Mouse (Mus musculus) hindbrain, embryonic 12.5 days (tissue): ENCODE measurements around the gene Upp2. TPM values are rescaled to one million over a fixed set of nuclear protein-coding genes. Genes with fewer than 3 reads are reported as not detected.

Experiments
- ATAC-seq: fragments of 200-750 bp; cut with Nextera tagmentation; 2 replicates; pipeline ENCODE4 v1.8.0; 2017; ENCODE audit warnings: moderate TSS enrichment; ENCODE audit not compliant: low FRiP score
- H3K27ac ChIP-seq: fragments of 300-500 bp; sonication (generic); 2 replicates; pipeline ENCODE4 v1.5.1; 2016; ENCODE audit warnings: mild to moderate bottlenecking
- H3K27me3 ChIP-seq: fragments of 300-500 bp; sonication (generic); 2 replicates; pipeline ENCODE4 v1.6.1; 2016; ENCODE audit warnings: mild to moderate bottlenecking
- H3K36me3 ChIP-seq: fragments of 300-500 bp; sonication (generic); 2 replicates; pipeline ENCODE4 v1.6.1; 2016; ENCODE audit warnings: mild to moderate bottlenecking
- H3K4me1 ChIP-seq: fragments of 300-500 bp; sonication (generic); 2 replicates; pipeline ENCODE4 v1.6.1; 2016
- H3K4me2 ChIP-seq: fragments of 300-500 bp; sonication (generic); replicated peaks from 2 replicates; pipeline ENCODE4 v1.6.1; 2016; ENCODE audit warnings: mild to moderate bottlenecking
- H3K4me3 ChIP-seq: fragments of 300-500 bp; sonication (generic); 2 replicates; pipeline ENCODE4 v1.5.1; 2016; ENCODE audit warnings: mild to moderate bottlenecking
- H3K9ac ChIP-seq: fragments of 300-500 bp; sonication (generic); 2 replicates; pipeline ENCODE4 v1.6.1; 2016; ENCODE audit warnings: mild to moderate bottlenecking, moderate library complexity
- H3K9me3 ChIP-seq: fragments of 300-500 bp; sonication (generic); replicated peaks from 2 replicates; pipeline ENCODE4 v1.6.1; 2016; ENCODE audit warnings: mild to moderate bottlenecking
- WGBS: fragments of 180-500 bp; shearing (Covaris S2); methylation state at CpG from one replicate; pipeline ENCODE4 v1.1.7; 2016; 5-methylcytosine and 5-hydroxymethylcytosine counted together
- polyA plus RNA-seq: library from polyadenylated mRNA; unstranded; fragments of >200 nt; fragmentation: Nextera tagmentation; extraction: Ambion mirVana; gene quantifications from 2 replicates; pipeline ENCODE4 v1.2.1, GENCODE M21; 2016

The Upp2 gene
- polyA plus RNA-seq, 1 experiment from 2014 or later: 8.5 TPM

DNA sequence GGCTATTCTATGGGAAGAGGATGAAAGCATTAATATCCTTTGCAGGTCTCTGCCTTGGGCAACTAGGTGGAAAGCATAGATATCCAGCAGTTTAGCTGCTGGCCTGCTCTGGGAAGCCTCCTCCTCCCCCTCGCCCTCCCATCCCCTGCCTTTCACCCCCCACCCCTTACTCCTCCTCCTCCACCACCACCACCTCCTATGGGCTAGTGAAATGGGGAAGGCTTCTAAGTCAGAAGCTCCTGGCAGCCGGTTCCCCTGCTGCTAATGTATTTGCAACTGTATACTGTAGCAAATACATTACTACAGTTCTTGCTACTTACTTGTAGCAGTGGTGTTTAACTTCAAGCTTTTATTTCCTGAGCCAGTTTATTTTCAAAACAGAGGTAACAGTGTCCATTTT is 60.9 kb downstream of the Upp2 start:
- peaks cover 4% of the 10 kb centered on the region; the same call in 1 of the 2 replicates for H3K4me1 ChIP-seq
- H3K9me3 ChIP-seq: no peaks in the 10 kb centered on the region; the same call in 1 of the 2 replicates
- no peak overlapping the region for H3K4me3 ChIP-seq
- no peak overlapping the region for H3K4me2 ChIP-seq
- H3K27ac ChIP-seq: no peak overlapping the region
- peaks cover 29% of the 10 kb centered on the region for H3K27me3 ChIP-seq
- no peak for ATAC-seq
- no peaks in the 10 kb centered on the region for H3K36me3 ChIP-seq
- no peak overlapping the region for H3K9ac ChIP-seq
- WGBS: 7% methylated on average over 2 of the region's 2 CpGs

DNA sequence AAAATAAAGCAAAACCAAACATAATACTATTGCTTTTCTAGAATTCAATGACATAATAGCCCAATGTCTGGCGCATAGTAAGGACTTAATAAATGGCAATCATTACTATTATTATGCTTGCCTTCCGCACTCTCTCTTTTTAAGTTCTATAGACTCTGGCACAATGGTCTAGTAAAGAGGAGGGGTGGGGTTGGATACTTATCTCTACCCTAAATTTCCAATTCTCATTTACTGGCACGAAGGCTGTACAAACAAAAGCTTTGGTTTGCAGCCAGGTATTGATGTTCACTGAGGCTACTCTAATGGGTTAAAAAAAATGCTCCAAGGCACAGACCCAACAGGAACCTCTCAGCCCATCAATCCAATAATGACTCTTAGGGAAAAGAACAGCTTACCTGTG is 61.9 kb downstream of the Upp2 start:
- H3K4me2 ChIP-seq: no peak overlapping the region
- H3K36me3 ChIP-seq: no peaks in the 10 kb centered on the region
- H3K4me3 ChIP-seq: no peak overlapping the region
- peaks cover 23% of the 10 kb centered on the region for H3K27me3 ChIP-seq
- no peak overlapping the region for H3K9ac ChIP-seq
- no peak overlapping the region for H3K27ac ChIP-seq
- H3K9me3 ChIP-seq: no peaks in the 10 kb centered on the region; the same call in 1 of the 2 replicates
- peaks cover 4% of the 10 kb centered on the region; the same call in 1 of the 2 replicates for H3K4me1 ChIP-seq
- 54% methylated on average over 3 of the region's 3 CpGs for WGBS
- no peak for ATAC-seq

DNA sequence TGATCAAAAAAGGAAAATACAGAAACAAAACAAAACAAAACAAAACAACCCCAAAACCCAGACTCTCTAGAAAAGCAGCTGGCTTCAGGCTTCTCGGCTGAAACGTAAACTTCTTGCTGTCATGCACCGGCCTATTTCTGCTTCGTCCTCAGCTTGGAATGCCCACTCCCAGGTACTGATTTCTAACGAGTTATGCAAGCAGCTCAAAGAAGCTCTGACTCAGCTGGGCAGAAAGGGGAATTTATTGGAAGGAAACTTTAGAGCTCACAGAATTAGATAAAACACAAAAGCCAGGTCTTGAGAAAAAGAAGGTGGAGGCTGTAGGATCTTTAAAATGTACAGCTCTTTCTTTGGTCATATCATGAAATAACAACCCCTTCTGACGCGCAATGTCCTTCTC is 62.3 kb downstream of the Upp2 start:
- WGBS: 49% methylated on average over 7 of the region's 7 CpGs
- H3K9ac ChIP-seq: no peak overlapping the region
- H3K4me1 ChIP-seq: peaks cover 4% of the 10 kb centered on the region; the same call in 1 of the 2 replicates
- peaks cover 23% of the 10 kb centered on the region for H3K27me3 ChIP-seq
- H3K4me3 ChIP-seq: no peak overlapping the region
- no peak overlapping the region for H3K27ac ChIP-seq
- H3K9me3 ChIP-seq: no peaks in the 10 kb centered on the region; the same call in 1 of the 2 replicates
- no peak for ATAC-seq
- no peak overlapping the region for H3K4me2 ChIP-seq
- no peaks in the 10 kb centered on the region for H3K36me3 ChIP-seq

DNA sequence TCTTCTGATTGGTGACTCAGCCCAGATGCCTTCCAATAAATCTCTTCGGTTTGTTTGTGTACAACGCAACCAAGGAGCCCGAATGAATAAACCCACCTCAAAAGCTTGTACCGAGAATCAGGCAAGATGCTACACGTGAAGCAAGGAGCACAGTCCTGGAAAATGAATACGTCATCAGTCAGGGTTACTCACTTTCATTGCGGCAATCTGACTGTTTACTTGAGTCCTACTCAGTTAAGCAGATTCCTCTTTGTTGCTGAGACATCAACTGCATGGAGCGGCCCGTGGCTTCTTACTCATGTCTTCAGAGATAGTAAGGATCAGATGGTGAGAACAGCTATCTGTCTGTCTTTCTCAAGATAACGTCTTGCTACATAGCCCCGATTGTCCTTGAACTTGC is 66.7 kb downstream of the Upp2 start:
- peaks cover 6% of the 10 kb centered on the region; the same call in 1 of the 2 replicates for H3K27me3 ChIP-seq
- no peak overlapping the region for H3K9ac ChIP-seq
- no peak overlapping the region for H3K4me3 ChIP-seq
- no peak overlapping the region for H3K27ac ChIP-seq
- no peak for ATAC-seq
- H3K9me3 ChIP-seq: no peaks in the 10 kb centered on the region
- no peaks in the 10 kb centered on the region for H3K4me1 ChIP-seq
- WGBS: 95% methylated on average over 11 of the region's 11 CpGs
- no peak overlapping the region for H3K4me2 ChIP-seq
- H3K36me3 ChIP-seq: no peaks in the 10 kb centered on the region

DNA sequence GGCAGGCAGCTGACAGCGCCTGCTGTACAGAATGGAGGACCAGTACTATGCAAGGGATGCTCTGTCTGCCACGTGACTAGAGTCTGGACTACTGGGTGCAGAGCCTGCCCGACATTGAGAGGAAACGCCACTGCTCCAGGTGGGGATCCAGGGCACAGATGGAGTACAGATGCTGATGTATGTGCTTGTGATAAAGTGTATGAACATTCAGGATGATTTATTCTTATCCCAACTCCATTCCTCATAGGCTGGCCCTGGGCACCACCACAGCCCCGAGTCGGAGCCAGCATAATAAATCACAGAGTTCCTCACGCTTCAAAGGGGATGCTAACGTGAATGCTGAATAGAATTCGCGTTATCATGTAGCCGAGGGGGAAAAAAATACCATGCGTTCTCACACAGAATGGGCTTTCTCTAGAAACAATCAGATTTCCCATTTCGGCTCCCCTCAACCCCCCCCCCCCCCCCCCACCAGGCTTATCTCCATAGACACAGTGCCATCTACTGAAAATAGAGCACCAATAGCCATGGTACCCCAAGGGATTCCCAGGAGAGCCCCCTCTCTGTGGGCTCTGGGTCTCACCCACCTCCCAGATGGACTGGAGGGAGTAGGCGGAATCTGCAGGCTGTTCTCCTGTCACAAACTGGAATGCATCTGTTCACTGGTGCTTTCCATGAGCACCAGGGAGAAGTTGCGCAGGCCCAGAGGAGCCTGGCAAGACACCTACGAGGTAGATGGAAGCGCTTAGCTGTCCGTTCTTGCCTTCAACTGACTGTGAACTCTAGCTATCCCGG is 74.9 kb downstream of the Upp2 start:
- Histone ChIP-seq H3K4me2 (no peak overlapping the region), H3K27ac (no peak overlapping the region), H3K9ac (no peak overlapping the region), H3K36me3 (no peaks in the 10 kb centered on the region), H3K4me1 (no peaks in the 10 kb centered on the region), H3K27me3 (no peaks in the 10 kb centered on the region), H3K9me3 (no peaks in the 10 kb centered on the region; the same call in 1 of the 2 replicates), H3K4me3 (no peak overlapping the region)
- WGBS: 68% methylated on average over 19 of the region's 19 CpGs
- ATAC-seq: peak; percentile 56

DNA sequence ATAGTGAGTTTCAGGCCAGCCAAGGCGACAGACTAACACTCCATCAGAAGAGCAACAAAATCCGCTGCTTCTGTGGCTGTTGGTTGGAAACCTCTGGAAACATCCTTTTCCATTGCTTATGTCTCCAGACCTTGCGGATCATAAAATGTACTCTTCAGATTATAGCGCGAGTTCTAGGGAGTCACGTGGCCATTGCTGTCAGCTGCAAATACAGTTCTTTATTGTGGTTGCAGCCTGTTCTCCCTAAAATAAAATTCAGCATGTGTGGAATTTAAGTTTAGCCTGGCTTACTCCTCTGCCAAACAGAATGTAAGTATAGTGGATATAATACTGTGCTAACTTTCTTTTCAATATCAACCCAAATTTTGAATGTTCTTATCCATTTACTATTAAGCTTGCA is 78.6 kb downstream of the Upp2 start:
- 93% methylated on average over 6 of the region's 6 CpGs for WGBS
- Histone ChIP-seq H3K9ac (no peak overlapping the region), H3K4me3 (no peak overlapping the region), H3K4me2 (no peak overlapping the region), H3K4me1 (no peaks in the 10 kb centered on the region), H3K36me3 (no peaks in the 10 kb centered on the region), H3K27me3 (no peaks in the 10 kb centered on the region), H3K27ac (no peak overlapping the region), H3K9me3 (no peaks in the 10 kb centered on the region)
- no peak for ATAC-seq

DNA sequence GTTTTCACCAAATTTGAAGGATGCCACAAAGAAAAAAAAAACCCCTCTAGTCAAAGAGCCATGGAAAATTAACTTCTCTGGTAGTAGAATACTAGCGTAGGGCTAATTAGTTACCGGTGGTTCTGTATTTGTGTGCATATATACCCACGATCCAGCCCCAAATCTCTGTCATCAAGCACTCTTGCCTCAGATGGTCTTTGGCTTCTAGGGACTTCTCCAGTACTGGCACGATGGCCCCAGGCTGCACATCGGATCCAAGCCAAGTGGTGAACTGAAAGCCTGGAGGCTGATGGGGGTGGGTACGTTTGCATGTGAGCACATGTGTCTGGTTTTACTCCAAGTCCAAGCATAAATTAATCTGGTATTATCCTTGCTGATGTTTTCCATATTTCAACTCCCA is 88.1 kb downstream of the Upp2 start:
- no peak overlapping the region for H3K4me3 ChIP-seq
- H3K9ac ChIP-seq: no peak overlapping the region
- H3K4me2 ChIP-seq: no peak overlapping the region
- ATAC-seq: no peak
- 89% methylated on average over 6 of the region's 6 CpGs for WGBS
- H3K9me3 ChIP-seq: no peaks in the 10 kb centered on the region
- peaks cover 2% of the 10 kb centered on the region; the same call in 1 of the 2 replicates for H3K4me1 ChIP-seq
- H3K27me3 ChIP-seq: no peaks in the 10 kb centered on the region
- no peaks in the 10 kb centered on the region for H3K36me3 ChIP-seq
- no peak overlapping the region for H3K27ac ChIP-seq

DNA sequence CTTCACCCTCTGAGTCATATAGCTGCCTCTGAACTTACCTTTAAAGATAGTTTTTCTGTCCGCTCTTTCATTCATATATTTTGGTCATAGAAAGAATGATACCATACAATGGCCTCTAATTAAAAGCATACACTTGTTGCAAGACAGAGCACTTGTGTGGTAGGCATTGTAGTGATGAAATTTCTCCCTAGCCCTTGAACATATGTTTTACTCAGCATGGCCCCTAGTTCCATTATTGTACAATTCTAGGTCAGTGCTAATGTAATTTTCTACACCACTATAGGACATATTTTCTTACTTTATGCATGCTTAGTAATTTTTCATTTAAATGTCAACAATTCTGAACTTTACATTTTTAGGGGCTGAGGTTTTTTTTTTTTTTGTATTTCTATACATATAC is 89.9 kb downstream of the Upp2 start:
- Histone ChIP-seq H3K36me3 (no peaks in the 10 kb centered on the region), H3K27me3 (no peaks in the 10 kb centered on the region), H3K4me1 (peaks cover 7% of the 10 kb centered on the region; the same call in 1 of the 2 replicates), H3K27ac (no peak overlapping the region), H3K4me3 (no peak overlapping the region), H3K9me3 (no peaks in the 10 kb centered on the region), H3K9ac (no peak overlapping the region), H3K4me2 (no peak overlapping the region)
- ATAC-seq: no peak
- 94% methylated on average over 1 of the region's 1 CpGs for WGBS

DNA sequence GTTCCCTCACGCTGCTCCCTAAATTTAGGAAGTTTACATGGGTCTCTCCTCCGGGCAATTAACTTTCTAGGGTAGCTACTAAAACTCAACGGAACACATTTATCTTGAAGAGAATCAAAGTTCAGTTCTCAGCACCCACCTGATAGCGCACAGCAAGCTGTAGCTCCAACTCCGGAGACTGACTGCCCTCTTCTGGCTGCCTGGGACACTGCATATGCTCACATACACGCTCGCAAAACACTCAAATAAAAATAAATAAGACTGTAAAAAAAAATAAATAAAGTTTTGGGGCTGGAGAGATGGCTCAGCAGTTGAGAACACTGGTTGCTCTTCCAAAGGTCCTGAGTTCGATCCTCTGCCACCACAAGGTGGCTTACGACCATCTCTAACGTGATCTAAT is 90.8 kb downstream of the Upp2 start:
- Histone ChIP-seq H3K4me3 (no peak overlapping the region), H3K4me1 (peaks cover 7% of the 10 kb centered on the region; the same call in 1 of the 2 replicates), H3K27me3 (no peaks in the 10 kb centered on the region), H3K4me2 (no peak overlapping the region), H3K9me3 (no peaks in the 10 kb centered on the region), H3K36me3 (no peaks in the 10 kb centered on the region), H3K9ac (no peak overlapping the region), H3K27ac (no peak overlapping the region)
- WGBS: 95% methylated on average over 10 of the region's 10 CpGs
- no peak for ATAC-seq

DNA sequence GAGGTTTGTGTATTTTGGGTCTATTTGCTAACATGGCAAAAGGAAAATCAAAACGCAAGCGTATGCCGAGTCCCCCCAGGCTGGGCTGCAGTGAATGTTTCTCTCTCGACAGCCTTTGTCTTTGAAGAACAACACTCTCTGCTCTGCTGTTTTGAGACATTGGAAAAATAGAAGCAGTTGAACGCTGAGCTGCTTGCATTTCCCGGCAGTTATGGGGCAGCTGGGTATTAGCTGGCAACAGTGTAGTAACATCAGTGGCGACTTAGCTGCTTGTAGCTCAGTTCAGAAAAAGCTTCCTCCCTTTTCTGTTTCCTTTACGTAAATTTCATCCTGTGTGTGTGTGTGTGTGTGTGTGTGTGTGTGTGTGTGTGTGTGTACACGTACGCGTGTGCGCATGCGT is 93.5 kb downstream of the Upp2 start:
- 58% methylated on average over 13 of the region's 13 CpGs for WGBS

DNA sequence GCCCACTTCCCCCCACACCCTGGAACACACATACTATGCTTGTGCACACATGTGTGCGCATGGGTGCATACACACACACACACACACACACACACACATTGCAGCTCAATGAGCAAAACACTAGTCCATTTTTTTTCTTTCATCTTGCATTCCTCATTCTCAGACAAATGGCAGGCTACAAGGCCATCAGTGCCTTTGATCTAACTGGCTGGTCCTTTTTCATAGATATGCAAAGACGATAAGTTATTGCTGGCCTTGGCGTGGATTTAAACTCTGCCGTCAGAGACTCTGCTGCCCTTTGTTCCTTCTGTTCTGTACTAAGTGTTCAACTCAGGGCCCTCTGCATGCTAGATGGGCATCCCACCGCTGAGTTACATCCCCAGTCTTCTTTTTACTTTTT is 94.0 kb downstream of the Upp2 start:
- 78% methylated on average over 5 of the region's 5 CpGs for WGBS
- peaks cover 7% of the 10 kb centered on the region; the same call in 1 of the 2 replicates for H3K4me1 ChIP-seq
- ATAC-seq: no peak

More for the DNA sequence above, 93.5 kb downstream of the Upp2 start:
- ATAC-seq: no peak
- no peak overlapping the region for H3K4me3 ChIP-seq
- H3K9me3 ChIP-seq: no peaks in the 10 kb centered on the region
- no peak overlapping the region for H3K4me2 ChIP-seq
- H3K36me3 ChIP-seq: no peaks in the 10 kb centered on the region
- H3K27me3 ChIP-seq: no peaks in the 10 kb centered on the region
- peaks cover 7% of the 10 kb centered on the region; the same call in 1 of the 2 replicates for H3K4me1 ChIP-seq
- H3K27ac ChIP-seq: no peak overlapping the region
- H3K9ac ChIP-seq: no peak overlapping the region

DNA sequence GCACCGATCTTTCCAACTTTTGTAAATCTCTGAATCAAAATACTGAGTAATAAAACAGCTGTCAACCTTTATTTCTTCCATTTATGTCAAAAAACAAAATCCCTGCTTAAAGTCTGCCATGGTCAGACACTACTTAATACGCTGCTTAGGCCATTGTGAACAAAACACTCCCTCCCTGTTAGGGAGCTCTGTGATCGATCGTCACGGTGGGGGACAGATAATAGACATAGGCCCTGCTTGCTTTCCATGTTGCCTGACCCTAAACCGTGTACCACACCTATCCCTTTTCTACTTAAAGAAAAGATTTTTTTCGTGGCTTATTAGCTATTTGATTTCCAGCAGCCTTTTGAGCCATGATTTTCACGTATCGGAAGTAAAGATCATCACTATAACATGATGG is 95.6 kb downstream of the Upp2 start:
- Histone ChIP-seq H3K36me3 (no peaks in the 10 kb centered on the region), H3K27ac (no peak overlapping the region), H3K9me3 (no peaks in the 10 kb centered on the region), H3K27me3 (no peaks in the 10 kb centered on the region), H3K9ac (no peak overlapping the region), H3K4me3 (no peak overlapping the region), H3K4me2 (no peak overlapping the region), H3K4me1 (peaks cover 7% of the 10 kb centered on the region; the same call in 1 of the 2 replicates)
- WGBS: 62% methylated on average over 9 of the region's 9 CpGs
- no peak for ATAC-seq

More for the DNA sequence above, 94.0 kb downstream of the Upp2 start:
- Histone ChIP-seq H3K36me3 (no peaks in the 10 kb centered on the region), H3K4me3 (no peak overlapping the region), H3K9ac (no peak overlapping the region), H3K9me3 (no peaks in the 10 kb centered on the region), H3K27ac (no peak overlapping the region), H3K4me2 (no peak overlapping the region), H3K27me3 (no peaks in the 10 kb centered on the region)
